Mouse (Mus musculus): ENCODE data around the gene Pnmal1. TPM values are rescaled to one million over a fixed set of nuclear protein-coding genes. Genes with fewer than 3 reads are reported as not detected.
A peak's percentile ranks its signal among the peaks of the same experiment; 100 is the strongest.

The Pnmal1 gene
- polyA plus RNA-seq, 1 experiment: 0.09 TPM

DNA sequence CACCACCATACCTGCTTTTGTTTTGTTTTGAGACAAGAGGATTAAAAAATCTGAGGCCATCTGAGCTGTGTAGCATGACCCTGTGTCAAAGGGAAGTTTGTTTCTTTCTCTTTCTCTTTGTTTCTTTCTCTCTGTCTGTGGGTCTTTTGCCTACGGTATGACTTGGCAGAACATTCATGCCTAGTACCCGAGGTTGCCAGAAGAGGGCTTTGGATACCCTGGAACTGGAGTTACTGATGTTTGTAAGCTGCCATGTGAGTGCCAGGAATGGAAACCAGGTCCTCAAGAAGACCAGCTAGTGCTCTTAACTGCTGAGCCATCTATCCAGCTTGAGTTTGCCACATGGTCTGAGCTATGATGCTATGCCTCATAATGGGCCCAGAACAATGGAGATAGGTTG, 31.1 kb upstream of the Pnmal1 start:
- 43% methylated on average over 2 of the region's 2 CpGs for WGBS
- no peaks in the 10 kb centered on the region for H3K4me1 ChIP-seq (ENCODE audit: control insufficient read depth, insufficient read depth, insufficient read length, low read length)
- TF ChIP-seq CTCF (IDR thresholded peaks at IDR 0.05; ENCODE audit: extremely low read depth, insufficient read length, insufficient replicate concordance, low read depth, low read length): no peak
- TF ChIP-seq POLR2A (IDR thresholded peaks at IDR 0.05; ENCODE audit: low read depth, low read length): no peak
- no peak overlapping the region for H3K4me3 ChIP-seq (ENCODE audit: low read depth, low read length)
- H3K36me3 ChIP-seq (ENCODE audit: control insufficient read depth, insufficient read depth, low read length): no peaks in the 10 kb centered on the region
- H3K27ac ChIP-seq (ENCODE audit: insufficient read depth, low read depth, low read length): no peak overlapping the region
- H3K27me3 ChIP-seq (ENCODE audit: control insufficient read depth, insufficient read depth, low read length): no peaks in the 10 kb centered on the region

- Histone ChIP-seq H3K4me3 (ENCODE audit: low read depth, low read length) (no peak overlapping the region), H3K4me1 (ENCODE audit: control insufficient read depth, insufficient read depth, insufficient read length, low read length) (no peaks in the 10 kb centered on the region), H3K27ac (ENCODE audit: insufficient read depth, low read depth, low read length) (no peak overlapping the region), H3K27me3 (ENCODE audit: control insufficient read depth, insufficient read depth, low read length) (no peaks in the 10 kb centered on the region), H3K36me3 (ENCODE audit: control insufficient read depth, insufficient read depth, low read length) (no peaks in the 10 kb centered on the region)
- TF ChIP-seq POLR2A (IDR thresholded peaks at IDR 0.05; ENCODE audit: low read depth, low read length) (no peak), CTCF (IDR thresholded peaks at IDR 0.05; ENCODE audit: extremely low read depth, insufficient read length, insufficient replicate concordance, low read depth, low read length) (peak; percentile 60; the same call in 1 of the 2 replicates)
- 4% methylated on average over 1 of the region's 1 CpGs for WGBS
Measured at GRCm38 (mm10) chr7:16930850-16931249, 28.6 kb upstream of the Pnmal1 start.

DNA sequence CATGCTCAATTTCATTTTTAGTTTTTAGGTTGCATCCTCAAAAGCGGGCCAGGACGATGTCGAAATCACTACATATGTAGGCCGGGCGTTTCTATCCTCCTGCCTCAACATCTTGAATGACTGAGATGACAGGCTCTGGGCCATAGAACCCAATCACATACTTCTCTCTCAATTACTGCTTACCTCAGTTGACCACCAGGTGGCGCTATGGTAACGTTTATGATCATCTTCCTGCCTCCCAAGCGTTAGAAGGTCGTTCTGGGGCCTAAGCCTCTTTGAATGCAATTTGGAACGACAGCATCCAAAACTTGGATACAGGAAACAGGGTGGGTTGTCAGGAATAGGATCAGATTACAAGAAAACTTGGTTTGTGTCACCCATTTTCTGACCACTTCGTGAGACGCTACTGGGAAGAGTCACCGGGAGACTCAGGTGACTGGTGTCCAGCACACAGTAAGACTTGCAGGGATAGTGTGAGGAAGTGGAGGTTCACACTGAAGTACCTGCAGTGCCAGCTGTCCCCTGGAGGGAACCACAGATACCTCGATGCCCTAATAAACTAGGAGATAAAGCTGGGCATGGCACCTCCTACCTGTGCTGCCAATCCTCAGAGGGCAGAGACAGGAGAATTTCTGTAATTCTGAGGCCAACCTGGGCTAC, 27.4 kb upstream of the Pnmal1 start:
- H3K27ac ChIP-seq (ENCODE audit: insufficient read depth, low read depth, low read length): no peak overlapping the region
- no peaks in the 10 kb centered on the region for H3K36me3 ChIP-seq (ENCODE audit: control insufficient read depth, insufficient read depth, low read length)
- no peaks in the 10 kb centered on the region for H3K27me3 ChIP-seq (ENCODE audit: control insufficient read depth, insufficient read depth, low read length)
- no peaks in the 10 kb centered on the region for H3K4me1 ChIP-seq (ENCODE audit: control insufficient read depth, insufficient read depth, insufficient read length, low read length)
- TF ChIP-seq CTCF (IDR thresholded peaks at IDR 0.05; ENCODE audit: extremely low read depth, insufficient read length, insufficient replicate concordance, low read depth, low read length) (peak; percentile 32; the same call in 1 of the 2 replicates), POLR2A (IDR thresholded peaks at IDR 0.05; ENCODE audit: low read depth, low read length) (no peak)
- WGBS: 18% methylated on average over 14 of the region's 14 CpGs
- H3K4me3 ChIP-seq (ENCODE audit: low read depth, low read length): no peak overlapping the region

DNA sequence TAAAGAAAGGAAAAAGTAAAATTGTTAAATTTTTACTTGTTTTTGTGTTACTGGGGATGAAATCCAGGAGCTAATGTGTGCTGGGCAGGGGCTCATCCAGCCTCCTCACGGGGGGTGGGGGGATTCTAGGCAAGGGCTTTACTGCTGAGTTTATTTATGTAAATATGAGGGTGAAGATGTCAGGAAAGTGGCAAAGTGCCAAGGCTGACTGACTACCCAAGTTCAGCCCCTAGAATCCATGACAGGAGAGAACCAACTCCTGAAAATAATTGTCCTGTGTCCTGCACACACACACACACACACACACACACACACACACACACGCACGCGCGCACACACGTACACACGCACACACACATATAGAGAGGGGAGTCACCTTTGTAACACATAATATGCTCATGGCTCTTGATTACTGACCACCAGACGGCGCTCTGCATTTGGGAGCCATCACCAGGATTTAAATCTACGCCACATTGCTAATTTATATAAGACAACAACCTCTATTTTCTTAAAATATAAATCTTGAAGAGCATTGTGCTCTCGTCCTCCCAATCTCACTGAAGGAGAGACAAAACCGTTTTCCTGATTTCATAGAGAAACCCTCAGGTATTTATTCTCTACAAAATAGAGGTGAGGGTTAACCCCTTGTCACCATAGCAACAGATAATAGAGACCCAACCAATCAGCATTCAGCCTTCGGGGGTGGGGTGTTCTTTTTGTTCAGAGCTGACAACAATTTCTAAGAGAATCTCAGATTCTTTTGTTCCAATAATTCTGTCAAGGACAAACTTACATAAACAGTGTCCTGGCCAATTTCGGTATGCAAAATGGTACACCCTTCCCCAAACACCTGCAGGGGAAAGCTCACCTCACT, 26.5 kb upstream of the Pnmal1 start:
- TF ChIP-seq POLR2A (IDR thresholded peaks at IDR 0.05; ENCODE audit: low read depth, low read length): no peak
- peak; percentile 23; the same call in 1 of the 2 replicates for TF ChIP-seq CTCF (IDR thresholded peaks at IDR 0.05; ENCODE audit: extremely low read depth, insufficient read length, insufficient replicate concordance, low read depth, low read length)
- no peaks in the 10 kb centered on the region for H3K4me1 ChIP-seq (ENCODE audit: control insufficient read depth, insufficient read depth, insufficient read length, low read length)
- no peak overlapping the region for H3K27ac ChIP-seq (ENCODE audit: insufficient read depth, low read depth, low read length)
- H3K4me3 ChIP-seq (ENCODE audit: low read depth, low read length): no peak overlapping the region
- WGBS: 44% methylated on average over 14 of the region's 14 CpGs
- no peaks in the 10 kb centered on the region for H3K36me3 ChIP-seq (ENCODE audit: control insufficient read depth, insufficient read depth, low read length)
- H3K27me3 ChIP-seq (ENCODE audit: control insufficient read depth, insufficient read depth, low read length): no peaks in the 10 kb centered on the region

- H3K4me3 ChIP-seq (ENCODE audit: low read depth, low read length): no peak overlapping the region
- 49% methylated on average over 4 of the region's 4 CpGs for WGBS
- no peak overlapping the region for H3K27ac ChIP-seq (ENCODE audit: insufficient read depth, low read depth, low read length)
- no peaks in the 10 kb centered on the region for H3K4me1 ChIP-seq (ENCODE audit: control insufficient read depth, insufficient read depth, insufficient read length, low read length)
- no peaks in the 10 kb centered on the region for H3K36me3 ChIP-seq (ENCODE audit: control insufficient read depth, insufficient read depth, low read length)
- no peak for TF ChIP-seq POLR2A (IDR thresholded peaks at IDR 0.05; ENCODE audit: low read depth, low read length)
- peak; percentile 52; the same call in 1 of the 2 replicates for TF ChIP-seq CTCF (IDR thresholded peaks at IDR 0.05; ENCODE audit: extremely low read depth, insufficient read length, insufficient replicate concordance, low read depth, low read length)
- H3K27me3 ChIP-seq (ENCODE audit: control insufficient read depth, insufficient read depth, low read length): no peaks in the 10 kb centered on the region
Measured at GRCm38 (mm10) chr7:16937312-16937711, 22.2 kb upstream of the Pnmal1 start.

GRCm38 (mm10) chr7:16938117-16938791, 21.2 kb upstream of the Pnmal1 start:
- 68% methylated on average over 17 of the region's 17 CpGs for WGBS
- no peak for TF ChIP-seq POLR2A (IDR thresholded peaks at IDR 0.05; ENCODE audit: low read depth, low read length)
- TF ChIP-seq CTCF (IDR thresholded peaks at IDR 0.05; ENCODE audit: extremely low read depth, insufficient read length, insufficient replicate concordance, low read depth, low read length): no peak
- no peaks in the 10 kb centered on the region for H3K36me3 ChIP-seq (ENCODE audit: control insufficient read depth, insufficient read depth, low read length)

More at GRCm38 (mm10) chr7:16938117-16938791, 21.2 kb upstream of the Pnmal1 start:
- no peak overlapping the region for H3K4me3 ChIP-seq (ENCODE audit: low read depth, low read length)
- no peaks in the 10 kb centered on the region for H3K4me1 ChIP-seq (ENCODE audit: control insufficient read depth, insufficient read depth, insufficient read length, low read length)
- no peaks in the 10 kb centered on the region for H3K27me3 ChIP-seq (ENCODE audit: control insufficient read depth, insufficient read depth, low read length)
- H3K27ac ChIP-seq (ENCODE audit: insufficient read depth, low read depth, low read length): no peak overlapping the region

Measured in small intestine, adult 2 months (tissue).